In genomic region chr9:46083490-46083893, GRCm38 (mm10) we compare ENCODE assay signal across 17 mouse cellular contexts.
DNase-seq lines count a peak whose midpoint lies in the region; TF ChIP-seq lines count a peak whose summit lies in the region.
"Had no signal": no experiment of that assay in that cellular context is flagged by ENCODE, and none has a peak within 500 bp of the region (broad histone marks: within the 10 kb centered on the region; RNA-seq: fewer than 3 reads in every experiment).

No protein-coding gene starts in this region.

- no peak for TF ChIP-seq POLR2A in cerebellum, adult 2 months (IDR thresholded peaks at IDR 0.05; ENCODE audit: borderline replicate concordance, insufficient read depth, low read length)
- 0 out of 2 replicates have a peak, but pooled peaks have one; percentile 20 for TF ChIP-seq POLR2A in cortical plate, adult 2 months (IDR thresholded peaks at IDR 0.05; ENCODE audit: extremely low read depth, insufficient read depth, low read length)

- peaks cover 5% of the 10 kb centered on the region; the same call in 1 of the 2 replicates for H3K36me3 ChIP-seq in heart, embryonic 10.5 days
- H3K36me3 ChIP-seq: hindbrain, embryonic 15.5 days; liver, embryonic 15.5 days had no signal

- no peaks in the 10 kb centered on the region for H3K27me3 ChIP-seq in cerebellum, adult 2 months (ENCODE audit: control insufficient read depth, insufficient read depth, low read length)
- H3K27me3 ChIP-seq in heart, embryonic 10.5 days (ENCODE audit: insufficient read depth, poor library complexity, severe bottlenecking): no peaks in the 10 kb centered on the region
- H3K27me3 ChIP-seq: heart, embryonic 13.5 days; hindbrain, embryonic 15.5 days; liver, embryonic 15.5 days had no signal

- WGBS in cerebellum, adult 2 months: 84% methylated on average over 7 of the region's 7 CpGs
- WGBS in heart, embryonic 10.5 days: 85% methylated on average over 7 of the region's 7 CpGs

- TF ChIP-seq CTCF in cerebellum, adult 2 months (IDR thresholded peaks at IDR 0.05; ENCODE audit: borderline replicate concordance, insufficient read depth, low read depth, low read length): no peak
- no peak for TF ChIP-seq CTCF in cortical plate, adult 2 months (IDR thresholded peaks at IDR 0.05; ENCODE audit: extremely low read depth, insufficient read depth, low read length)

- intact Hi-C loops in left cerebral cortex, postnatal 10 days (cut with DNase I): loop anchor here (10.0 kb wide), 1 partner anchor 69 kb away; the partner anchor contains the start of genes Pafah1b2 and Sik3

- peaks cover 23% of the 10 kb centered on the region for H3K4me1 ChIP-seq in cerebellum, adult 2 months (ENCODE audit: control insufficient read depth, insufficient read depth, low read length)
- peaks cover 21% of the 10 kb centered on the region for H3K4me1 ChIP-seq in cortical plate, adult 2 months (ENCODE audit: control insufficient read depth, insufficient read depth, low read length)
- H3K4me1 ChIP-seq in heart, embryonic 10.5 days: peaks cover 12% of the 10 kb centered on the region
- H3K4me1 ChIP-seq: liver, embryonic 15.5 days had no signal

- no peak overlapping the region for H3K4me3 ChIP-seq in cerebellum, adult 2 months (replicated peaks; ENCODE audit: insufficient read depth, low read depth, low read length)
- H3K4me3 ChIP-seq in cortical plate, adult 2 months (ENCODE audit: insufficient read depth, low read length): no peak overlapping the region
- no peak overlapping the region for H3K4me3 ChIP-seq in heart, embryonic 10.5 days
- H3K4me3 ChIP-seq: embryonic facial prominence, embryonic 10.5 days; heart, embryonic 13.5 days; hindbrain, embryonic 15.5 days; limb, embryonic 10.5 days; liver, embryonic 15.5 days had no signal

- no peaks in the 10 kb centered on the region for H3K9me3 ChIP-seq in heart, embryonic 10.5 days
- H3K9me3 ChIP-seq: embryonic facial prominence, embryonic 10.5 days; heart, embryonic 13.5 days; hindbrain, embryonic 15.5 days; limb, embryonic 10.5 days; liver, embryonic 15.5 days had no signal

- H3K27ac ChIP-seq in cerebellum, adult 2 months (ENCODE audit: insufficient read depth, low read length): peak overlapping the region; percentile 50; the same call in 1 of the 2 replicates
- H3K27ac ChIP-seq in cortical plate, adult 2 months (ENCODE audit: insufficient read depth, low read length): peak overlapping the region; percentile 38
- H3K27ac ChIP-seq in heart, embryonic 10.5 days: no peak overlapping the region
- H3K27ac ChIP-seq: embryonic facial prominence, embryonic 10.5 days; heart, embryonic 13.5 days; hindbrain, embryonic 15.5 days; limb, embryonic 10.5 days; liver, embryonic 15.5 days had no signal

- DNase-seq in cerebellum, adult 2 months: no peak
- no peak for DNase-seq in cerebellum, adult 11-12 months
- DNase-seq in left cerebral cortex, adult 18-20 months (ENCODE audit: low spot score in 2 of 2): peak; percentile 29 to 37
- no peak for DNase-seq in left cerebral cortex, postnatal 10 days (ENCODE audit: extremely low spot score in 1 of 2, low spot score in 2 of 2)
- DNase-seq in naive thymus-derived CD4-positive, alpha-beta T cell, adult 2 months (ENCODE audit: low read depth): peak; percentile 27
- no peak for DNase-seq in cerebellum, adult 8-10 months
- DNase-seq in heart, embryonic 10.5 days (ENCODE audit: low spot score): no peak
- DNase-seq: adrenal gland, adult 2 months; cerebellum, adult 9-10 months; kidney, postnatal 14 days; lung, postnatal 4 days had no signal

Comparison
In these comparisons a context has a peak if more than half of its experiments do, and no peak if none do; other contexts are left out.
1. DNase-seq: peak in left cerebral cortex, adult 18-20 months (2 of 2) and naive thymus-derived CD4-positive, alpha-beta T cell, adult 2 months (single experiment); none in cerebellum, adult 2 months (0 of 2), cerebellum, adult 11-12 months (single experiment), left cerebral cortex, postnatal 10 days (0 of 2), cerebellum, adult 8-10 months (single experiment) and heart, embryonic 10.5 days (single experiment).